Mouse (Mus musculus) lung, adult 2 months (tissue): Measurements from ENCODE around the gene Yipf7.

Experiments used
- CTCF ChIP-seq: fragments of 200-500 bp; IDR thresholded peaks from 2 replicates; pipeline ENCODE4 v1.5.1; 2011; ENCODE audit warnings: mild to moderate bottlenecking, low read length, control low read depth; ENCODE audit not compliant: insufficient read depth
- POLR2A ChIP-seq: fragments of 200-500 bp; IDR thresholded peaks from 2 replicates; pipeline ENCODE4 v1.6.1; 2011; ENCODE audit warnings: low read depth, mild to moderate bottlenecking, control low read depth, low read length, borderline replicate concordance; ENCODE audit errors: extremely low read depth

- TF ChIP-seq CTCF (no peak), POLR2A (no peak)
These were observed 15.0 kb upstream of the Yipf7 start for GRCm38 (mm10) chr5:69557404-69557935.
